Mouse (Mus musculus) lung, adult 10 weeks (tissue): ENCODE measurements around the gene Ppp6r3. TPM values are rescaled to one million over a fixed set of nuclear protein-coding genes. Genes with fewer than 3 reads are reported as not detected.

Experiments
- polyA plus RNA-seq: library from polyadenylated mRNA; stranded (reverse); fragments of 350-450 nt; fragmentation: Illumina TruSeq; extraction: RNeasy Lipid Tissue Mini Kit (QIAGEN cat#74804); gene quantifications from one replicate; pipeline ENCODE4 v1.2.3, GENCODE M21; 2014; ENCODE audit warnings: low read depth, low replicate concordance; ENCODE audit not compliant: insufficient read depth

The Ppp6r3 gene
- 29.6 TPM for polyA plus RNA-seq

GRCm38 (mm10) chr19:3575632-3576384 lies at the start of gene Ppp6r3:
Gene Ppp6r3, minus strand, starts transcription at chr19:3575749.

GRCm38 (mm10) chr19:3414268-3414733 lies 161.2 kb downstream of the Ppp6r3 start, which contains the start of gene Gal:
Gene Gal, minus strand, starts transcription at chr19:3414544.

Other genes starting within 250 kb of the Ppp6r3 start
- 0.37 TPM for gene Tesmin, start 186.9 kb downstream of the Ppp6r3 start, polyA plus RNA-seq
- 7.6 TPM for gene Gal, start 161.2 kb downstream of the Ppp6r3 start, polyA plus RNA-seq
- gene Lrp5, start 110.8 kb upstream of the Ppp6r3 start, polyA plus RNA-seq: 27.8 TPM
- 8.9 TPM for gene 1810055G02Rik, start 132.5 kb upstream of the Ppp6r3 start, polyA plus RNA-seq
- gene Kmt5b, start 191.7 kb upstream of the Ppp6r3 start, polyA plus RNA-seq: 13.1 TPM